Mouse (Mus musculus) megakaryocyte, embryonic 14.5 days (primary cell): ENCODE data around the gene Nfkbib.

Experiments
- FLI1 ChIP-seq: IDR thresholded peaks from 2 replicates; pipeline ENCODE4 v1.6.1; 2012; ENCODE audit warnings: low read length, inconsistent platforms, mixed read lengths
- GATA1 ChIP-seq: IDR thresholded peaks from 3 replicates; pipeline ENCODE4 v1.6.1; 2012; ENCODE audit warnings: mixed read lengths, low read length, inconsistent platforms, borderline replicate concordance

DNA sequence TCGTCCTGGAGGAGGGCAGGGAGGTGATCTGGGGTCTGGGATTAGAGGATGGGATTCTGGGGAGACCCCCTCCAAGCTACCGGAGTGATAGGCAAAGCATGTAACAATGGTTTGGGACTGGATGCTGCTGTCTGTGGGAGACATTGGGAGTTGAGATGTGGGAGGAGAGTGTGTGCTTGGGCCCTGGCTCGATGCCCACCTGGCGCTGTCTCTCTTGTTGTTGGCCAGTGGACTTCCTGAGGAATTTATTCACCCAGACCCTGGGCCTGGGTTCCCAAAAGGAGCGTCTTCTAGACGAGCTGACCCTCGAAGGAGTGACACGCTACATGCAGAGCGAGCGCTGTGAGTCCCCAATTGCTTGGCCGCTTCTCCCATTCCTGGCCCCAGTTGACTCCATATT is 4.6 kb upstream of the Nfkbib start:
- no peak for TF ChIP-seq GATA1
- no peak for TF ChIP-seq FLI1
